Mouse (Mus musculus) gastrocnemius, postnatal 36 days (tissue): ENCODE measurements at regions not wholly inside any gene's neighbourhood (a gene's known extent, or its start where the extent isn't known, plus 50 kb on each side); places are given as distances from the start of the nearest gene placed in this dataset.

Experiments
- DNase-seq, 2 experiments: peaks; one replicate each; pipeline ENCODE4 v3.0.0; 2022
- intact Hi-C: fragments of 180-260 bp; cut with DNase I; formaldehyde crosslinking; loops from one replicate; pipeline ENCODE4 v1.15.1; 2025

- intact Hi-C loops = no loop called here
- no peak for DNase-seq
These were observed 287.0 kb downstream of the Tns3 start for GRCm38 (mm10) chr11:8377301-8377700.

DNA sequence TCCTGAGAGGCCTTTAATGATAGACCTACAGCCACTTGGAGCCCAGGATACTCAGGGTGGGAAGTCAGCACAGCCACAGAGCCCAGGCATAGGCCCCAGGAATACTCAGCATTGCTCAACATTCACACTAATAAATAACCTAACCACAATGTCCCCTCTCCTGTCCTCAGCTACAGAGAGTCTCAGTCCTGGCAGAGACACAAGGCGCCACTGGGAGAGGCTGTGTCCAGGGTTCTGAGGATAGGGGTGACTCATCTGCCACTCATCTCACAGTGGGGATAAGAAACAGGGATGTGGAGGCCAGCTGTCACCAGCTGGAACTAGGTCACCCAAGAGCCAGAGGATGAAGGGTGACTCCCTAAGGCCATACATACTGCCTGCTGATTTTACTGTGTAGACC is 298.8 kb downstream of the Tns3 start:
- DNase-seq = no peak
- intact Hi-C loops = no loop called here

- DNase-seq = no peak
- intact Hi-C loops = no loop called here
These were observed 299.5 kb downstream of the Tns3 start for GRCm38 (mm10) chr11:8364703-8365433.

DNA sequence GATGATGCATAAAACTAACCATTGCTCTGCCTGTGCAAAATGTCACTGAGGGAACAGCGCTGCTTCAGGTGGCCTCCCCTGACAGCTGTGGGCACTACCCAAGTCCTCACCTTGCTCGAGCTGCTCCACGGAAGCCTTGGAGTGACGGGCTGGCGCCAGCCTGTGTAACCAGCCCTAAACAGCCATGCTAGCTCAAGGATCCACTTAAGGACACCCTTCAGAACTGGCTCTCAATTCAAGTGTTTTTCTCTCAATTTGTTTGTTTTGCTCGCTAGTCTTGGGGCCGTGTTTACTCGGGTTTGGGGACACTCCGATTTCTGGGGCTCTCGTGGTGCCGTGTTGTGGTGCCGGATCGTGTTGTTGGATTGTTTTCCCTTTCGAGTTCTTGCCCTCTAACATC is 319.4 kb downstream of the Tns3 start:
- DNase-seq = no peak
- intact Hi-C loops = no loop called here

DNA sequence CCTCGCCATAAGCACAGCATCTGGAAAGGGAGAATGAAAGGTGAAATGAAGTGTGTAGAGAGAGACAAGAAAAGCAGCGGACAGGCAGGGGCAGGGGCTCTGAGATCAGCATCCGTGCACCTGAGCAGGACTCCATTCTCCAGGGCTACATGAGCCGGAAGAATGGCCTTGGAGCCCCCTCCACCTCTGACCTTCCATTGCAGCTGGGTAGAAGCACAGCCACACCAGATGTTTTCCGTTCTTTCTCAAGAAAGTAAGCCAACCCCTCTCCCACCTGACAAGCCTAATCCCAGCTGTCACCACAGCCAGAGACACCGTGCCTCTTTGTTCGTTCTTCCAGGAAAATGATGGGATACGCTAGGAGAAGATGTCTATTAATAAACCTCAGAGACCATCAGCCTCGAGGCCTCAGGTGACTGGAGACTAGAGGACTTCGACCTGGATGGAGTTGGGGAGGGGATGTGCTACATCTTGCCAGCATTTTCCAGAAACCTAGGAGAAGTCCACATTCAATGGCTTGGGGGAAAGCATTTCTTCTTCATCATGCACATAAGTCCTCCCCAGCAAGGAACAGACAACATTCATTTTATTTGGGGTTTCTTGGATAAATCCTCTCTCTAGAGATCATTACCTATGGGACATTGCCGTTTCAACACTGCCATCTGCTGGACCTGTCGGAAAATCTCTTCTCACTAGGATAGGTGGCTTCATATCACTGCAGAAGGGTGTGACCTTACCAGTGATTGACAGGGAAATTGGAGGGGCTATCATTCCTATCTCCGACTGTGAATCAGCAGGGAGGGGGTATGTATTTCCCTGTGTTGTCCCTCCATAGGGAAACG is 361.8 kb downstream of the Tns3 start:
- DNase-seq = peak in 1 of 2 experiments; percentile 22

DNA sequence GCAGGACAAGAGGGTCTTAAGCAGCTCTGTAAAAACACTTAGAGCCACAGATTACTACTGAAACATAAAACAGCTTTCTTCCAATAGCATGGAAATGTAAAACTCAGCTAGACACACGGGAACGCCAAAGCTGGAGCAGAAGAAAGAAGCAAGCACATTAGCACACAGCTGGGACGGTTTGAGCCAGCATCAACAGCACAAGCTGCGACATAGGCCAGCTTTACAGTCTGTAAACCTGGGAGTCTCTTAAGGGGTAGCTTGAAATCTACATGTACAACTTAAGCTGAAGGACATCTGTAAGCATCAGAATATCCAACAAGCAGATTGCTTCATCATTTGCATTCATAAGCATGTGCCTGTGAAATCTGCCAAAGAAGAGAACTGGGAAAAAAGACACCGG is 366.9 kb downstream of the Tns3 start:
- DNase-seq = no peak

More for the DNA sequence above, 361.8 kb downstream of the Tns3 start:
- intact Hi-C loops = loop anchor here (2.0 to 5.0 kb wide), 2 partner anchors 105 to 1092 kb away; no protein-coding TSS in a partner anchor

GRCm38 (mm10) chr11:8293322-8294014 is 370.9 kb downstream of the Tns3 start:
- DNase-seq = no peak
- intact Hi-C loops = no loop called here

More for the DNA sequence above, 366.9 kb downstream of the Tns3 start:
- intact Hi-C loops = no loop called here

- intact Hi-C loops = no loop called here
These were observed 379.1 kb downstream of the Tns3 start for GRCm38 (mm10) chr11:8285271-8285670.

GRCm38 (mm10) chr11:8275203-8275602 is 389.1 kb downstream of the Tns3 start:
- intact Hi-C loops = no loop called here

More at GRCm38 (mm10) chr11:8285271-8285670, 379.1 kb downstream of the Tns3 start:
- DNase-seq = no peak

DNA sequence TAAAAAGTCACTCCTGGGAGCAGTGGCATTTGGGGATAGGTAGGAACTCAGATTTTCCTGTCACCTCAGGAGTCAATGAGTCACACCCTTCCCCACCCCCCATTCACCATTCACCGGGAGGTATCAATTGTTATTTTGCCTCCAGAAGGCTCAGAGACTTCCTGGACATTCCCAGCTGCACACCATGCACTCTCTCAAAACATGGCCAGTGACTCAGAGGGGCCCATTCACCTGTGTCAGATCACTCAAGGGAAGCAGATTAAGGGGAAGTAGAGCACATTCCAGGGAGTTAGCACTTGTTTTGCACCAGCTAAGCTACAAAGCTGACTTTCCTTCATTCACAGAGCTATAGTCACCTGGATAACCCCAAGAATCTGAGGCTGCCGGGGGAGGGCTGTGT is 395.2 kb downstream of the Tns3 start:
- no peak for DNase-seq
- intact Hi-C loops = no loop called here

More at GRCm38 (mm10) chr11:8275203-8275602, 389.1 kb downstream of the Tns3 start:
- no peak for DNase-seq

DNA sequence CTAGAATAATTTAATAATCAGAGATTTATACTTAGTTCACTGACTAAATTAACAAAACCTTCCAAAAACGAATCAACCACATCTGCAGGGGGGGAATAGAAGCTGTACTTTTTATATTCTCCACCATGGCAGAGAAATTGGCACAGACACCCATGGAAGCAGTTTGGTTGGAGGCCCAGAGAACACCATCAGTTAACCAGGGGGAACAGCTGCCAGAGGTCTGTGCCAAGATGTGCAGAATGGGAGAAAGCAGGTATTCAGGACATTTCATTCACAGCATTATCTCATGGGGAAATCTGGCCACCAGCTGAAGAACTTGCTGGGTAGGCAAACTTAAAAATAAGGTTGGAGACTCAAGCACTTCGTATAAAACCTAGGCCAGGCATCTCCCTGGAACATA is 410.3 kb downstream of the Tns3 start:
- DNase-seq = no peak
- intact Hi-C loops = no loop called here

DNA sequence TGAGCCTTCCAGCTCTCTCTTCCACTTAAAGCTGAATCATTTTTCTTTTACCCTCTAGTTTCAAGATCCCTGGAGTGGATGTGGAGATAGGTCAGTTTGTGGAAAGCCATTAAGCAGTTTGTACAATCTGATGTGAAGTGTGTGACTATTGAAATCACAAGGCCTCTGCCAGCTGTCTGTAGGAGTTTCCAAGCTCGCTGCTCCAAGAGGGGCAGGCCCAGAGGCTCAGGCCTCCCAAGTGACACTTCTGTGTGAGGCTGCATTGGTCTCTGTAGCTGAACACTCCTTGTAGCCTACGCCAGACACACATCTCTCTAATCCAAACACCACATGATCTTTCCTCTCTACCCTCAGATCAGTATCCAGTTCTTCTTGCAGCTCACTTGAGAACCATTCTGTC is 413.0 kb downstream of the Tns3 start:
- DNase-seq = no peak
- intact Hi-C loops = no loop called here

GRCm38 (mm10) chr11:8249468-8249867 is 414.9 kb downstream of the Tns3 start:
- DNase-seq = no peak
- intact Hi-C loops = loop anchor here (10.0 kb wide), 1 partner anchor 685 kb away; no protein-coding TSS in a partner anchor

DNA sequence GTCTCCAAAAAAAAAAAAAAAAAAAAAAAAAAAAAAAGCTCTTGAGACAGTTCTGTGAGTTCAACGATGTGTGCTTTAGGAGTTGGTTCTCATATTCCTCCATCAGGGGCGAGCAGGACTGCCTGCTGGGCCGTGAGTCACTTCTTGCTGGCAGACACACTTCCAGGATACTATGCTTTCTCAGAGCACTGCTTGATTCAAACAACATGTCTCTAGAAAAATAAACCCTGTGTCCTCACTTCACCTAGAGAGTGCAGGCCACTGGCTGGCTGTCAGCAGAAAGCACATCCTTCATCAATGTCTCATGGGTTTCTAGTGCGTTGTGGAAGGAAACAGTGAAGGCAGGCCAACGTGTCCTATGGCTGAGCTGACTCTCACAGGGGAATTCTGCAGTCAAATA is 416.8 kb downstream of the Tns3 start:
- DNase-seq = peak; percentile 19 to 33
- intact Hi-C loops = loop anchor here (10.0 kb wide), 1 partner anchor 683 kb away; no protein-coding TSS in a partner anchor

GRCm38 (mm10) chr11:8247024-8247423 is 417.3 kb downstream of the Tns3 start:
- intact Hi-C loops = loop anchor here (10.0 kb wide), 1 partner anchor 682 kb away; no protein-coding TSS in a partner anchor
- DNase-seq = no peak

DNA sequence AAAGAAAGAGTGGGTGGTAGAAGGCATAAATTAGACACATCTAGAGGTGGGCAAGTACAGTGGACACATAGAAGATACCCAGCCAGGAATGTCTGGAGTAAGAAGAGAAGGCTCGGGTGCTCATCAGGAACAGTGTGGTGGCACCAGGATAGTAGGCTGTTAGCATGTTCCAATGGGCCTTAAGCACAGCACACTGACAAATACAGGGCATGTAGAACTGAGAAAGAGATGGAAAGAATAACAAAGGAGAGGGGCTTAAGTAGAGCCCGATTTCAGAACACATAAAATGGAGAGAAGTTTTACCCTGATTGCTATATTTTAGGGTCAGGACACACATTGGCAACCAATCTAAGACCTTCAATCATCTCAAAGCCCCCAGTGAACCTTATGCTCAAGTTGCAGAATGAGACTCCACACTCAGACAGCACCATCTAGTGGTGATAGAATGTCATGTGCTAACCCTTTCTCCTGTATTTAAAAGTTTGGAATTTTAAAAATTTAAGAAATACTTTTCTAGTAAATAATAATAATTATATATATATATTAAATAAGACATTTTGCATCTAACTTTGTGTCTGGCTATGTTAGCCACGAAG is 418.8 kb downstream of the Tns3 start:
- no peak for DNase-seq
- intact Hi-C loops = loop anchor here (1.0 to 10.0 kb wide), 2 partner anchors 681 to 1035 kb away; no protein-coding TSS in a partner anchor

DNA sequence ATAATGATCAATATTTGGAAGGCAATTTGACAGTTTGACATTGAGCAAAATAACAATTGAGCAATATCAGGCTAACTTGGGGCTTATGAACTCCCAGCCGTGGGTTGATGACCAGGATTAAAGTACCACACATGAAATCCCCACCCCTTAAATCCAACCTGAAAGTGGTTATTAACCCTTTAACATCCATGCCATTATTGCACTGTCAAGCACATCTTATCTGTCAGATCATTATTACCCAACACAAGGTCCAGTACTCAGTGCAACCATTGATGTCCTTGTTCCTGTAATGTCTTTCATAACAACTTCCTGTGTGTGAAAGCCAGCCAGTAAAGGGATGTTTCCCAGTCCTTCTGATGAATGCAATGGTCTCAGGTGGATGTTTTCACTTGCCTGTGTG is 425.8 kb downstream of the Tns3 start:
- DNase-seq = no peak
- intact Hi-C loops = no loop called here

GRCm38 (mm10) chr11:8237556-8237955 is 426.8 kb downstream of the Tns3 start:
- intact Hi-C loops = no loop called here
- DNase-seq = no peak

DNA sequence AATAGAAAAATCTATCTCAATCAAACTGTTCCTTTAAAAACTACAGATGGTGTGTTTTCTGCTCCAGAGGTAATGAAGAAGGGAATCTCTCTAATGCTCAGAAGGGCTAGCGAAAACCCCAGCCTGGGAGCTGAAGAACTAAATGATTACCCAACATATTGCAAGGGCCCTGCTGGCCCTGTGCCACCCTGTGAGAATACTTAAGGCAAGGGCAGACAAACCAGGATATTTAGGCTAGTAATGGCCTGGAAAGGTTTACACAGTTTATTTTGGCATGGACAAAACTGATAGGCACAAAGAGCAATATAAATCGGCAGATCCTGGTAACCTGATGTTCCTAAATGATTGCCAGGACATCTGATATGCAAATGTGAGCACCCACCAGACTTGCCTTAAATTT is 428.3 kb downstream of the Tns3 start:
- no peak for DNase-seq
- intact Hi-C loops = no loop called here

- intact Hi-C loops = no loop called here
- no peak for DNase-seq
These were observed 431.6 kb downstream of the Tns3 start for GRCm38 (mm10) chr11:8232636-8233189.
